Mouse (Mus musculus): ENCODE measurements at regions not wholly inside any gene's neighbourhood (a gene's known extent, or its start where the extent isn't known, plus 50 kb on each side); places are given as distances from the start of the nearest gene placed in this dataset.

GRCm38 (mm10) chr4:31468306-31468705 lies 495.6 kb upstream of the Map3k7 start:
- DNase-seq (ENCODE audit: extremely low read depth, insufficient read length, low spot score): no peak

GRCm38 (mm10) chr4:31469803-31470202 lies 494.1 kb upstream of the Map3k7 start:
- no peak for DNase-seq (ENCODE audit: extremely low read depth, insufficient read length, low spot score)

GRCm38 (mm10) chr4:31492535-31492934 lies 471.4 kb upstream of the Map3k7 start:
- DNase-seq (ENCODE audit: extremely low read depth, insufficient read length, low spot score): no peak

GRCm38 (mm10) chr4:31493087-31493511 lies 470.8 kb upstream of the Map3k7 start:
- DNase-seq (ENCODE audit: extremely low read depth, insufficient read length, low spot score): no peak

GRCm38 (mm10) chr4:31499888-31500287 lies 464.0 kb upstream of the Map3k7 start:
- no peak for DNase-seq (ENCODE audit: extremely low read depth, insufficient read length, low spot score)

- no peak for DNase-seq (ENCODE audit: extremely low read depth, insufficient read length, low spot score)
Observed at GRCm38 (mm10) chr4:31500432-31500831, 463.5 kb upstream of the Map3k7 start.

GRCm38 (mm10) chr4:31525638-31526207 lies 438.2 kb upstream of the Map3k7 start:
- DNase-seq (ENCODE audit: extremely low read depth, insufficient read length, low spot score): peak; percentile 7

- DNase-seq (ENCODE audit: extremely low read depth, insufficient read length, low spot score): no peak
Observed at GRCm38 (mm10) chr4:31536811-31537210, 427.1 kb upstream of the Map3k7 start.

- no peak for DNase-seq (ENCODE audit: extremely low read depth, insufficient read length, low spot score)
Observed at GRCm38 (mm10) chr4:31553780-31554394, 410.0 kb upstream of the Map3k7 start.

- DNase-seq (ENCODE audit: extremely low read depth, insufficient read length, low spot score): no peak
Observed at GRCm38 (mm10) chr4:31555077-31555476, 408.8 kb upstream of the Map3k7 start.

GRCm38 (mm10) chr4:31557261-31557660 lies 406.6 kb upstream of the Map3k7 start:
- no peak for DNase-seq (ENCODE audit: extremely low read depth, insufficient read length, low spot score)

GRCm38 (mm10) chr4:31560305-31560704 lies 403.6 kb upstream of the Map3k7 start:
- no peak for DNase-seq (ENCODE audit: extremely low read depth, insufficient read length, low spot score)

GRCm38 (mm10) chr4:31561183-31561582 lies 402.7 kb upstream of the Map3k7 start:
- no peak for DNase-seq (ENCODE audit: extremely low read depth, insufficient read length, low spot score)

- DNase-seq (ENCODE audit: extremely low read depth, insufficient read length, low spot score): peak; percentile 34
Observed at GRCm38 (mm10) chr4:31561823-31562222, 402.1 kb upstream of the Map3k7 start.

- DNase-seq (ENCODE audit: extremely low read depth, insufficient read length, low spot score): no peak
Observed at GRCm38 (mm10) chr4:31566158-31566557, 397.7 kb upstream of the Map3k7 start.

GRCm38 (mm10) chr4:31566834-31567233 lies 397.1 kb upstream of the Map3k7 start:
- no peak for DNase-seq (ENCODE audit: extremely low read depth, insufficient read length, low spot score)

- no peak for DNase-seq (ENCODE audit: extremely low read depth, insufficient read length, low spot score)
Observed at GRCm38 (mm10) chr4:31569687-31570086, 394.2 kb upstream of the Map3k7 start.

- no peak for DNase-seq (ENCODE audit: extremely low read depth, insufficient read length, low spot score)
Observed at GRCm38 (mm10) chr4:31576982-31577579, 386.8 kb upstream of the Map3k7 start.

GRCm38 (mm10) chr4:31583495-31583894 lies 380.4 kb upstream of the Map3k7 start:
- DNase-seq (ENCODE audit: extremely low read depth, insufficient read length, low spot score): no peak

- DNase-seq (ENCODE audit: extremely low read depth, insufficient read length, low spot score): no peak
Observed at GRCm38 (mm10) chr4:31584171-31584570, 379.7 kb upstream of the Map3k7 start.

GRCm38 (mm10) chr4:31594089-31594488 lies 369.8 kb upstream of the Map3k7 start:
- no peak for DNase-seq (ENCODE audit: extremely low read depth, insufficient read length, low spot score)

GRCm38 (mm10) chr4:31601536-31601935 lies 362.4 kb upstream of the Map3k7 start:
- DNase-seq (ENCODE audit: extremely low read depth, insufficient read length, low spot score): no peak
